Mouse (Mus musculus) spleen, postnatal 0 days (tissue): ENCODE results near the gene Fn1. TPM values are rescaled to one million over a fixed set of nuclear protein-coding genes. Genes with fewer than 3 reads are reported as not detected.

ENCODE experiments used
- polyA plus RNA-seq: library from polyadenylated mRNA; unstranded; fragments of >200 nt; fragmentation: Nextera tagmentation; extraction: Ambion mirVana; gene quantifications from 2 replicates; pipeline ENCODE4 v1.2.1, GENCODE M21; 2015

The Fn1 gene
- 32.0 and 43.7 TPM in 2 replicates for polyA plus RNA-seq

GRCm38 (mm10) chr1:71652551-71653399 is at the start of gene Fn1:
Gene Fn1 (minus strand): TSS chr1:71653200.

GRCm38 (mm10) chr1:71556688-71557612 is 96.0 kb downstream of the Fn1 start, which contains the start of gene Atic:
Gene Atic (plus strand): TSS chr1:71557150.

Other genes starting within 250 kb of the Fn1 start
- not detected in 2 replicates for gene Abca12, start 238.3 kb downstream of the Fn1 start, polyA plus RNA-seq
- gene Atic, start 96.0 kb downstream of the Fn1 start, polyA plus RNA-seq: 45.3 and 46.9 TPM in 2 replicates